Mouse (Mus musculus): ENCODE results near the gene Rfpl4. TPM values are rescaled to one million over a fixed set of nuclear protein-coding genes. Genes with fewer than 3 reads are reported as not detected.

Rfpl4 gene
- polyA plus RNA-seq (2017; shearing (Covaris generic)) = not detected

DNA sequence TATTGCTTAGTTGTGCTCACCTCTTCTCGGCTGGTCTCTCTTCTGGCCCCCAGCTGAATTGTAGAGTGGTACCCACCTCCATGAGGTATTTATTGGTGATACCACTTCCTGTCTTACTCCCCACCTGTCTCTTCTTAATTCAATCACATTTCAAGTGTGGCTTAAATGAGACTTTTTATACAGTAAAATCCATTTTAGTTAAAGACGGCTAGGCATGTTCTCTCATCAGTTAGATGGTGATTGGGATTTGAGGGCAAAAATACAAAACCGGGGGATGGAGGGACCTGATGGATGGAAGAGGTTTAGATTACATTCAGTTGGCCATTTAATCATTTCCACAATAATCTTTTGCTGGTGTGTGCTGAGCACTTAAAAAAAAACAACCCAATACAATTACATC, at the start of gene Rfpl4:
Gene Rfpl4, minus strand, starts transcription at position 101 of the 400 bp plus-strand sequence.

GRCm38 (mm10) chr7:5149570-5149969, 32.8 kb upstream of the Rfpl4 start, which contains the start of gene Vmn1r55:
Vmn1r55 (minus strand) TSS chr7:5149670.

DNA sequence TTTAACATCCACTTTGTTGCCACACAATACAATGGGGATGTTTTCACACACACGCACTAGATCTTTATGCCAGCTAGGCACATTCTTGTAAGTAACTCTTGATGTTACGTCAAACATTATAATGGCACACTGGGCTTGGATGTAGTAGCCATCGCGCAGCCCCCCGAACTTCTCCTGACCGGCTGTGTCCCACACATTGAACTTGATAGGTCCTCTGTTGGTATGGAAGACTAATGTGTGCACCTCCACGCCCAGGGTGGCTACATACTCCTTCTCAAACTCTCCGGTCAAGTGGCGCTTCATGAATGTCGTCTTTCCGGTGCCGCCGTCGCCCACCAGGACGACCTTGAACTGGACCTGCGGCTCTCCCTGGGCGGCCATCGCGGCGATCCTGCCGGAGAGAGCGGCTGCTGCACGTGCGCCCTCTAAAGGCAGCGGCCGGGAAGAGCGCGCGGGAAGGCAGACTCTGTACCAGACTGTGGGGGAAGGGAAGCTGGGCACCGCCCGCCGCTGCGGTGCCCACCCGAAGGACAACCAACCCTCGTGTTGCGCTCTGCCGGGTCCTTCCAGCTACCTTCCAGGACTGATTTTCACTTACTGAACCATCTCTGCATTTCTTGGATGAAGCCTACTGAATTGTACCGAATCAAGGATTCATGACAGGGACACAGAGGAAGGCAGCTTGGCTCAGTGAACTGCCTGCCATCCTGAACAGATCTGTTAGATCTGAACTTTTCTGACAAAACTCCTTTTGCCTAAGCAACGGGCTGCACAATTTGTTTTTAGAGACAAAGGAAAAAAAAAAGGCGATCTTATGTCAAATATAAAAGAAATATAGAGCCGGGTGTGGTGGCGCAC, 9.0 kb upstream of the Rfpl4 start, which contains the start of gene Rasl2-9:
Gene Rasl2-9, minus strand, starts transcription at position 402 of the 858 bp plus-strand sequence.

GRCm38 (mm10) chr7:5080010-5080751, 36.6 kb downstream of the Rfpl4 start, which contains the start of gene Epn1:
Epn1 (plus strand) TSS chr7:5080235.

GRCm38 (mm10) chr7:5061774-5062359, 54.9 kb downstream of the Rfpl4 start, which contains the start of gene U2af2:
U2af2 (plus strand) TSS chr7:5062143.

Other genes starting within 250 kb of the Rfpl4 start
- 33.3 TPM for gene Isoc2b, start 246.7 kb downstream of the Rfpl4 start, polyA plus RNA-seq (2017; shearing (Covaris generic))
- 1.1 TPM for gene Isoc2a, start 239.8 kb downstream of the Rfpl4 start, polyA plus RNA-seq (2017; shearing (Covaris generic))
- not detected for gene Gm36210, start 210.4 kb downstream of the Rfpl4 start, polyA plus RNA-seq (2017; shearing (Covaris generic))
- gene Zfp628, start 201.7 kb downstream of the Rfpl4 start, polyA plus RNA-seq (2017; shearing (Covaris generic)) = 2.6 TPM
- gene Nat14, start 194.9 kb downstream of the Rfpl4 start, polyA plus RNA-seq (2017; shearing (Covaris generic)) = 0.79 TPM
- gene Ssc5d, start 191.2 kb downstream of the Rfpl4 start, polyA plus RNA-seq (2017; shearing (Covaris generic)) = 0.17 TPM
- gene Sbk2, start 152.5 kb downstream of the Rfpl4 start, polyA plus RNA-seq (2017; shearing (Covaris generic)) = 0.25 TPM
- not detected for gene Sbk3, start 145.8 kb downstream of the Rfpl4 start, polyA plus RNA-seq (2017; shearing (Covaris generic))
- 25.9 TPM for gene Zfp579, start 120.8 kb downstream of the Rfpl4 start, polyA plus RNA-seq (2017; shearing (Covaris generic))
- gene Zfp524, start 102.5 kb downstream of the Rfpl4 start, polyA plus RNA-seq (2017; shearing (Covaris generic)) = 26.5 TPM
- gene Fiz1, start 102.3 kb downstream of the Rfpl4 start, polyA plus RNA-seq (2017; shearing (Covaris generic)) = 46.1 TPM
- 11.4 TPM for gene Gm44973, start 101.5 kb downstream of the Rfpl4 start, polyA plus RNA-seq (2017; shearing (Covaris generic))
- gene Zfp865, start 96.6 kb downstream of the Rfpl4 start, polyA plus RNA-seq (2017; shearing (Covaris generic)) = 11.8 TPM
- not detected for gene Ccdc106, start 96.4 kb downstream of the Rfpl4 start, polyA plus RNA-seq (2017; shearing (Covaris generic))
- not detected for gene 4632433K11Rik, start 82.8 kb downstream of the Rfpl4 start, polyA plus RNA-seq (2017; shearing (Covaris generic))
- gene Zfp784, start 78.5 kb downstream of the Rfpl4 start, polyA plus RNA-seq (2017; shearing (Covaris generic)) = 3.6 TPM
- 7.4 TPM for gene Zfp580, start 65.4 kb downstream of the Rfpl4 start, polyA plus RNA-seq (2017; shearing (Covaris generic))
- 113 TPM for gene U2af2, start 54.8 kb downstream of the Rfpl4 start, polyA plus RNA-seq (2017; shearing (Covaris generic))
- gene Epn1, start 36.7 kb downstream of the Rfpl4 start, polyA plus RNA-seq (2017; shearing (Covaris generic)) = 35.8 TPM
- 0.31 TPM for gene Rasl2-9, start 9.0 kb upstream of the Rfpl4 start, polyA plus RNA-seq (2017; shearing (Covaris generic))
- gene Vmn1r55, start 32.7 kb upstream of the Rfpl4 start, polyA plus RNA-seq (2017; shearing (Covaris generic)) = 0.07 TPM
- not detected for gene Vmn1r56, start 79.8 kb upstream of the Rfpl4 start, polyA plus RNA-seq (2017; shearing (Covaris generic))
- not detected for gene Vmn1r57, start 101.5 kb upstream of the Rfpl4 start, polyA plus RNA-seq (2017; shearing (Covaris generic))
- not detected for gene Gm5065, start 233.6 kb upstream of the Rfpl4 start, polyA plus RNA-seq (2017; shearing (Covaris generic))
- gene Nlrp2, start 234.1 kb upstream of the Rfpl4 start, polyA plus RNA-seq (2017; shearing (Covaris generic)) = not detected

Data from CD4-positive, CD25-positive, alpha-beta regulatory T cell (primary cell).